Mouse (Mus musculus) inflammation-experienced regulatory T-cells, adult 6 months (primary cell): Measurements from ENCODE around the gene Mdm2. TPM values are rescaled to one million over a fixed set of nuclear protein-coding genes. Genes with fewer than 3 reads are reported as not detected.

Experiments used
- ATAC-seq: one replicate; pipeline ENCODE4 v1.8.0; 2017
- polyA plus RNA-seq, 3 experiments: library from polyadenylated mRNA; unstranded; fragments of 100-300 nt; shearing (Covaris generic); gene quantifications; one replicate each; pipeline ENCODE4 v1.2.1; 2017

The Mdm2 gene
- polyA plus RNA-seq, 3 experiments from 2014 or later: 42.1 to 88.6 (median 50.8) TPM

DNA sequence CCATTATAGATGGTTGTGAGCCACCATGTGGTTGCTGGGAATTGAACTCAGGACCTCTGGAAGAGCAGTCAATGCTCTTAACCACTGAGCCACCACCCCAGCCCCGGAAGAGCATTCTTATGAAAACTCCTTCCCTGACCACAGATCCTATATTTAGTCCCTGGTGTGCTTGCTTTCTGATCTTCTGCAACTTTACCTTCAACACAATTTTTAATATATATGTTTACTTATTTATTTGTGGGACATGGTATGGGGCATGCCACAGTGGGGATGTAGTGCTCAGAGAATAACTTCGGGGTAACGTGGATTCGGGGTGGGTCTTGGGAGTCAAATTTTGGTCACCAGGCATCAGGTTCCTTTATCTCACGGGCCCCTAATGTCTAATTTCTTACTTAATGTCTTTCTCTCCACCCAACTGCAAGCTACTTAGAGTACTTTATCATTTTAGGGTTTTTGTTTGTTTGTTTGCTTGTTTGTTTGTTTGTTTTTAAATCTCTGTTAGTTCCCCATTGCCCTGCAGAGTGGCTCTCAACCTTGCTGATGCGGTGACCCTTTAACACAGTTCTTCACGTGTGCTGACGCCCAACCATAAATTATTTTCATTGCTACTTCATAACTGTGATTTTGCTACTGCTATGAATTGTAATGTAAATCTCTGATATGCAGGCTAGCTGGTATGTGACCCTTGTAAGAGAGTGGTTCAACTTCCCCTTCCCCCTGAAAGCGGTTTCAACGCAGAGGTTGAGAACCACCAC lies 41.8 kb downstream of the Mdm2 start:
- ATAC-seq: no peak

DNA sequence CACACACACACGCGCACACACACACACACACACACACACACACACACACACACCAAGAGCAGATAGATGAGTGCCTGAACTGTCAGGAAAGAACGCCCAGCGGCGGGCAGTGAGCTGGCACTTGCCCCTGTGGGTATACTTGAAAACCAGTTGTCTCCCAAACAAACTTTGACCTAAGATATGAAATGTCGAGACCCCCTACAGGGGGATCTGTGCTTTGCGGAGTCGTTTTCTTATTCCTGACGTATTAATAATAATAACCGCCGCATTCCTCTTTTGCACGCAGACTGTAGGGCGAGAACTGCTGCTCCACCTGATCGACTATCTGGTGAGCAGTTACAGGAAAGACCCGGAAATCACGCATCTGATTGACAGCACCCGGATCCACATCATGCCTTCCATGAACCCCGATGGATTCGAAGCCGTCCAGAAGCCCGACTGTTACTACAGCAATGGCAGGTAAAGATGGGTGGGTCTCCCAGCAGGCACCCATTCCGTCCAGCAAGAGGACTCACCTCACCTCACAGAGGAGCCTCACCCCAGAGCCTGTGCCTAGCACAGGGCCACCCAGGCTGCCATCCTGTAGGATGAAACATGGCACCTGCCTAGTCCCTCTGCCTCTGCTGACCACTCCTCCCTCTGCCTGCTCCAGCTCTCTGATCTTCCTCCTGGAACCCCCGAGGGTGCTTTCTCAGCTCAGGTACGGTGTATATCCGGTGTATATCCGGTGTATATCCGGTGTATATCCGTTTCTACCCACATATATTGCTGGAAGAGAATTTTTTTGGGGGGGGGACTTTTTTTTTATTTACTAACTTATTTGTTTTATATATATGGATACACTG lies 42.7 kb downstream of the Mdm2 start:
- ATAC-seq: no peak

DNA sequence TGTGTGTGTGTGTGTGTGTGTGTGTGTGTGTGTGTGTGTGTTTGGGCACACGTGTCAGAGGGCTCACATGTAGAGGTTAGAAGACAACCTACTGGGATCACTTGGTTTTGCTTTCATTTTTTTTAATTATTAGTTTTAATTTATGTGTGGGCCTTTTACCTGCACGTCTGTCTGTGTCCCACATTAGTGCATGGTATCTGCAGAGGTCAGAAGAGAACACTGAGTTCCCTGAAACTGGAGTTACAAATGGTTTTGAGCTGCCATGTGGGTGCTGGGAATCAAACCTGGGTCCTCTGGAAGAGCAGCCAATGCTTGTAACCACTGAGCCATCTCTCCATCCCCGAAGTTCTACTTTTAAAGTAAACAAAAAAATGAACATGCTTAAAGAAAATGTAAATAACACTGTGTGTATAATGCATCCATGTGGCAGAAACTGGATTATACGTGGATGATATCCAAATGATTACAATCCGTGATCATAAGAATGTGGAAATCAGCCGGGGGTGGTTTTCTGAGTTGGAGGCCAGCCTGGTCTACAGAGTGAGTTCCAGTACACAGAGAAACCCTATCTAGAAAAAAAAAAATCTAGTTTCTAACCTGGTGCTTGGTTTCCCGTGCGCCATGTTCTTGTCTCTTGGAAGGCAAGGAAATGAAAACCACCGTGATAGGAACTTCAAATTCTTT lies 43.5 kb downstream of the Mdm2 start:
- no peak for ATAC-seq

DNA sequence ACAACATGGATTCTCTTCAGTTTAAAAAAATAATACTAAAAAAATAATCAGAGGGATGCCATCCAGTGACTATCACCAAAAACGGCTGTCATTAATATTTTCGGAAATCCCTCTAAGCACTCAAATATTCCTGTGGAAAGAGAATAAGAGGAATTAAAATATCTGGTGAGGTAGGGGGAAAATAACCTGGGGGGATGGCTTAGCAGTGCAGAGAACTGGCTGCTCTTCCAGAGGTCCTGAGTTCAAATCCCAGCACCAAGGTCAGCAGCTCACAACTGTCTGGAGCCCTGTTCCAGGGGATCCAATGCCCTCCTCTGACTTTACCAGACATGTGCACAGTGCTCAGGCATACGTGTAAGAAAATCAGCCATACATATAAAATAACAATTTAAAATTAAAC lies 44.2 kb downstream of the Mdm2 start:
- ATAC-seq: no peak

DNA sequence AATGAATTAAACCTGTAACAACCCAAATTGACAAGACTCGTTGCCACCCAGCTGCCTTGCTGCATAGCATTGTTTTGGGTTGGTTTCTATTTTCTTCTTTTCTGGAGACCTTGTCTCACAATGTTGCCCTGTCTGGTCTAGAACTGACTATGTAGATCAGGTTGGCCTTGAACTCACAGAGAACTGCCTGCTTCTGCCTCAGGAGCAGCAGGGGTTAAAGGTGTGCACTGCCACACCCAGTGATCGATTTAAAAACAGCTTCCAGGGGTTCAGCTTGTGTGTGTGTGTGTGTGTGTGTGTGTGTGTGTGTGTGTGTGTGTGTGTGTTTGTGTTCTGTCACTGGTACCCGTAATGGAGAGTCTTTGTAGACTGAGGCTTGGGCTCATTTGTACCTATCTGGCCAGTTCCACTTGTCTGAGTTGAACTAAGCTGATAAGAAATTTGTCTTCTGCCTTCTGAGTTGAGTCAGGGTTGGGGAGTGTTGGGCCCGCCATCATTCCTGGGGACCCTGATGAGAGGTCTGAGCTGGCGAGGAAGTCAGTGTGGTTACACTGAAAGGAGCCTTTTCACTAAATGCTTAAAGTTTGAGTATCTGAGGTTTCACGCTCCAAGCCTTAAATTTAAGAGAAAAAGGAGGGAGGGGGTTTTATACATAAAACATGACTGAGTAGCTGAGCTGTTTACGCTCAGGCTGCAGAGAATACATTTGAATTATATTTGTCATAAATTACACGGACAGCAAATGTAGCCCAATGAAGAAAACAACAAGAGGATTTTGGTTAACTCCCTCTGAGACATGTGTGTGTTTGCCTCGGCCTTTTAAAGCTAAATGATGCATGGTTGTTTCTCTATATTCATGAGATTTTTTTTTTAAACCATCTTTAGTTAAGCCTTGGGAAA lies 44.9 kb downstream of the Mdm2 start:
- no peak for ATAC-seq

DNA sequence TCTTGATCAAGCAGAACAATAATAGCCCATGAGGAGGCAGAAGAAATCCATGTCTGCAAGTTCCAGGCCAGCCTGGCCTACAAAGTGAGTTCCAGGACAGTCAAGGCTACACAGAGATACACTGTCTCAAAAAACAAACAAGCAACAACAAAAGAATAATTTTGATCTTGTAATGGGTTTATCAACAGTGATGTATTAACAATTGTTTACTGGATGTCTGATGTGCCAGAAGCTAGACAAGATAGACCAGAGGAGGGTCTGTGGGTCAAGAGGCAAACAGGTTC lies 45.7 kb downstream of the Mdm2 start:
- no peak for ATAC-seq

DNA sequence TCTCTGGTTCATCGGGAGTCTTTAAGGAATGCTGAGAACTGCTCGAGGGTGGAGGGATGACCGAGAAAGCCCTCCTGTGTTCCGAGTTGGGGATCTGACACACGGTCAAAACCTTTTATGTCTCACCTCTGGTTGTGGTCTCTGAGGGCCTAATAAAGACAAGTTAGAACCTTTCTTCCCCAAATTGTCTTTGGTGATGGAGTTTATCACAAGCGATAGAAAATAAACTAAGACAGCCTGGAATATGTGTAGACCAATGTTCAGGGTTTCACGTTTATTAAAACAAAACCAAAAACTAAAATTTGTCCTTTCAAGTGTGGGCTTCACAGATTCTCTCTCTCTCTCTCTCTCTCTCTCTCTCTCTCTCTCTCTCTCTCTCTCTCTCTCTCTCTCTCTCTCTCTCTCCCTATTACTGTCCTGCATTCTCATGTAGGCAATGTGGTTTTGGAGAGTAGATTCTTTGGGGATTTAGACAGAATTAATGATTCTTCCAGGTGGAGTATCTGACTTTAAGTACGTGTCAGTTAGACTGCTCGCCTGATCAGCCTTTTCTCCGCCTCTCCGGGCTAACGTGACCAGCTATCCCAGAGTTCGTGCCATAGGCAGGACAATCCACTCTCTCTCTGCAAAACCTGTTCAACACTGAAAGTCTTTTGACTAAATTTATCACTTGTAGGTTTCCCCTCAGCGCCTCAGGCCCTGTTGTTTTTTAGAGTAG lies 46.2 kb downstream of the Mdm2 start:
- ATAC-seq: no peak

DNA sequence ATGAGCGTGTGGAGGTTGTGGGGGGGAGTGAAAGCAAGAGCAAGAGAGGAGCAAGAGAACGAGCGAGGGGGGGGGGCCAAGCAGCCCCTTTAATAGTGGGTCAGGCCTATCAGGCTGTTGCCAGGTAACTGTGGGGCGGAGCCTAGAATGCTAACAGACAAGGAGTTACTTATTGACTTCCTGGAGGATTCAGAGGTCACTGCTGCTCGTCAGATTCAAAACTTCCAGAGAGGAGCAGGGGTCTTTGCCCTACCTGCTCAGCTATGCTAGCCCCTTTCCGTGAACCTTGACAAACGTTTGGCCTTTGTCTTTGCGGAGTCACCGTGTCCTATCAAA lies 46.7 kb downstream of the Mdm2 start:
- no peak for ATAC-seq

DNA sequence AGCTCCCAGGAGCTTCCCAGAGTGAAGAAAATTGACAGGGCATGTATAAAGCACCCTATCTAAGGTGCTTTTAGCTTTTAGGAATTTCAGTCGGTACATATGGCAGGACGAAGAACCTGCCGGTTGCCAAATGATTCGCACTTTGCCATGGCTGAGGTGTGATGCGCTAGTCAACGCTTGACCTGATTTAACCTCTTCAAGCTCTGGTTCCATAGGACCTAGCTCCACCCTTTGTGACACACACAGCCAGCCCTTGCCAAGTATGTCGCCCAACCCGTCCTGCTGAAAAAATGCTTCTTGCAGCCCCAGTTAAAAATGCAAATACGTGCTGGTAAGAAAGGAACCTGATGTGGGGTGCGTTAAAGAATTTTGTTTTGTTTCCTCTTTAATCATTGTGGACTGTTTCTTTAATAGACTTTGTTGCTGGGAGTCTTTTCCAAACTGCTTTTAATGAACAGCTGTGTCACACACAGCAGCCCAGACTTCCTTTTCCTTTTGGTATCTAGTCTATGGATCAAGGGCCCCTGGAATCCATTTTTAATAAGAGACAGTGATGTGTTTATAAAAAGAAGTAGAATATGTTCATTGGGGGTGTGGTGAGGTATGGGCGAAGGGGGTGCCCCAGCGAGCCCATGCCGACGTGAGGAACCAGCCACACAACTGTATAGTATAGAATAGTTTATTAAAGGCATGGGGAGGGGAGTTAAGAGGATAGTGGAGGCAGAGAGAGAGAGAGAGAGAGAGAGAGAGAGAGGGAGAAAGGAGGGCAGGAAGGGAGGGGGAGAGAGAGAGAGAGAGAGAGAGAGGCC lies 47.3 kb downstream of the Mdm2 start:
- no peak for ATAC-seq

DNA sequence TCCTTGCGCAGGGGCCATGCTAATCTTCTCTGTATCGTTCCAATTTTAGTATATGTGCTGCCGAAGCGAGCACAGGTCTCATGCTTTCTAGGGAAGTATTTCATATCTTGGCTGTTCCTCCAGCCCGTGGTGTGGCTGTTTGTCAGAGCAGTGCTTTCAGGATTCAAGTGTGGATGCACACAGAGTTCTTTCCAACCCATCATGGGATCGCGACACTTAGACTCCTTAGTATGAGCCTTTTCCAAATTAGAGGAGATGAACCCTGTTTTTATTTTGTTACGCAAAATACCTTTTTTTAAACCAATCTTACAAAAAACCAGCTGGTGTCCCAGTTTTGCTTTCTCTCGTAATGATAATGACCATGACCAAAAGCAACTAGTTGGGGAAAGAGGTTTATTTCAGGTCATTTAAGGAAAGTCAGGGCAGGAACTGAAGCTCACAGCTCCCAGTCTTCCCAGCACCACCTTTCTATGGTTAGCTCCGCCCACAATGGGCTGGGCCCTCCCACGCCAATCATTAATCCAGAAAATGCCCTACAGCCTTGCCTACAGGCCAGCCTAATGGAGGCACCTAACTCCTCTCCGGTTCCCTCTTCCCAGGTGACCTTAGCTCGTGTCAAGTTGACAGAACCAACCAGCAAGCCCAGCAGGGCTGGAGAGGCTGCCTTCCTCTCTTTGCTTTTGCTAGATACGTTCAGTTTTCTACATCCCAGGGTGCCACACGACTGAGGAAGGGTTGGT lies 48.1 kb downstream of the Mdm2 start:
- ATAC-seq: no peak

DNA sequence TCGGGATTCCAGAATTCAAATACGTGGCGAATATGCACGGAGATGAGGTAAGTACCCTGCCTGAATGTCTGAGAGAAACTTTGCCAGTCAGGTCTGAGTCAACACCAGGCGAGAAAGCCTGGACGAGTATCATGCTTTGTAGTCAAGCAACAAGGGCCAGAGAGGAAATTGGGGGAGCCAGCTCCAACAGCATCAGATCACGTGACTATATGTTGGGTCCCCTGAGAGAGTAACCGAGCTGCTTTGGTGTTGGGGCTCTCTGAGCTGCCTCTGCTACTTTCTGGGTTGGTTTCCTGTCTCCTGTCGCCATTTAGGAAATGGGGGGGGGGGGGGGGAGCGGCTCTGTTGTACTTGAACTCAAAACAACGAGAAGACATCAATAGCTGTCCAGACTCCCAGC lies 50.7 kb downstream of the Mdm2 start:
- ATAC-seq: peak; percentile 94

DNA sequence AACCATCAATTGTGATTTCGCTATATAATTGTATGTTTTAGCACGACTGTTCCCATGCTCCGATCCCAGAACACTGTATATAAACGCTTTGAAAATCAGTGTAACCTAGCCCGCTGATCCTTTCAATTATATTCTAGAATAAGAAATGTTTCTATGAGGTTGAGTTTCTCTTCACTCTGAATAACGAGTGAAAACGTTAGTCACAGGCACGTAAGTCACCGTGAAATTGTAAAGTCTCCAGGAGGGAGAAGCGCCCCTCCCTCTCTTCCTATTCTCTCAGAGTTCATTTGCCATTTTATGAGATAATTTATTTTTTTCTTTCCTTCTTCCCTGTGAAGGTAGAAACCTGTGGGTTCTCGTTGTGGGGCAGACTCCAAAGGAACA lies 51.1 kb downstream of the Mdm2 start:
- no peak for ATAC-seq

DNA sequence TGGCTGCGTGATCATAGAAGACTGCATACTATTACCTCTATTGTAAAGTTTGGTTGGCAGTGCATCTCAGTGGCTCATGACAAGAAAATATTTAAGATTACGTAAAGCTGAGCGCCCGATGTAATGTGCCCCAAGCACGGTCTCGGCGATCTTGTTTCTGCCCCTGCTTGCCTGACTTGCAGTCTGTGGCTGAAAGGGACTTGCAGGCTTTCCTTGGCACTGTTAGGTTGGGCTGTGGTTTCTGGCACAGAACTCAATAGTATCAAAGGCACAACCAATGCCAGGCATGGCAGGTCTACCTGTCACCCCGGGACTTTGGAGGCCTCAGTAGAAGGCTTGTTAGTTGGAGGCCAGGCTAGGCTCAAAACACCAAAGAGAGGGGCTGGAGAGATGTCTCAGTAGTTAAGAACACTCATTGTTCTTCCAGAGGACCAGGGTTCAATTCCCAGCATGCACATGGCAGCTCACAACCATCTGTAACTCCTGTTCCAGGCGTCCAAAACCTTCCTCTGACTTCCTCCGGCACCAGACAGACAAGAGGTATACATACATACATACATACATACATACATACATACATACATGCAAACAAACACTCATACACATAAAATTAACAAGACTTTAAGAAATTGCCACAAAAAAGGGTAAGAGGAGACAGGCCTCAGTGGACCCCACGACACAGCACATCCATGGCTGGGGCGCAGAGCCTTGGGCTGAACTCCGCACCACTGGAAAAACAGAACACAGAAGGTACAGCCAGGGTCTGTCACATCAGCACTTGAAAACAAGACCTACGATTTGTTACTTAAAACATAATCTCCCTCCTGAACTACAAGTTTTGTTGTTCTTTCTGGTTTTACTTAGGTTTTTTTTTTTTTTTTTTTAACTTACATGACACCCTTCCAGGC lies 51.8 kb downstream of the Mdm2 start:
- no peak for ATAC-seq

DNA sequence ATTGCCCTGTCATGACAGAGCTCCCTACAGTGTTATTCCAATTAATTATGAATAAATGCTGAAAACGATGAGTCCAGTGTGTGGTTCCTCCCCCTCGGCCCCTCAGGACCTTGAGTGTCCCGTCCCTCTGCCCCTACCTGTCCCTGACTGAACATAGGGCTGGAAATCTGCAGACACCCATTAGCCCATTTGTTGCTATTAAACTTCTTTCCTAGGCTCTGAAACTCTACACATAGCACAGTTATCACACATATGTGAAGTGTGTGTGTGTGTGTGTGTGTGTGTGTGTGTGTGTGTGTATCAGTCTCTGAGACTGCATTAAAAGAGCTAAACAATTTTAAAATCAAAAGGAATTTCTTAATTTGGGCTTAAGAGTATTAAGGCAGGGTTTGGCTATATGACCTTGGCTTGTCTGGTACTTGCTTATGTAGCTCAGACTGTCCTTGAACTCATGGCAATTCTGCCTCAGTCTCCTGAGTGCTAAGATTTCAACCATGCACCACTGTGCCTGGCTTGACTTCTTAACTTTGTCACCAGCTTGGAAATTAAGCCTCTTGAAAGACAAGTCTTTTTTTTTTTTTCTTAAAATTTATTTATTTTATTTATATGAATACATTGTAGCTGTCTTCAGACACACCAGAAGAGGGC lies 52.8 kb downstream of the Mdm2 start:
- ATAC-seq: no peak

DNA sequence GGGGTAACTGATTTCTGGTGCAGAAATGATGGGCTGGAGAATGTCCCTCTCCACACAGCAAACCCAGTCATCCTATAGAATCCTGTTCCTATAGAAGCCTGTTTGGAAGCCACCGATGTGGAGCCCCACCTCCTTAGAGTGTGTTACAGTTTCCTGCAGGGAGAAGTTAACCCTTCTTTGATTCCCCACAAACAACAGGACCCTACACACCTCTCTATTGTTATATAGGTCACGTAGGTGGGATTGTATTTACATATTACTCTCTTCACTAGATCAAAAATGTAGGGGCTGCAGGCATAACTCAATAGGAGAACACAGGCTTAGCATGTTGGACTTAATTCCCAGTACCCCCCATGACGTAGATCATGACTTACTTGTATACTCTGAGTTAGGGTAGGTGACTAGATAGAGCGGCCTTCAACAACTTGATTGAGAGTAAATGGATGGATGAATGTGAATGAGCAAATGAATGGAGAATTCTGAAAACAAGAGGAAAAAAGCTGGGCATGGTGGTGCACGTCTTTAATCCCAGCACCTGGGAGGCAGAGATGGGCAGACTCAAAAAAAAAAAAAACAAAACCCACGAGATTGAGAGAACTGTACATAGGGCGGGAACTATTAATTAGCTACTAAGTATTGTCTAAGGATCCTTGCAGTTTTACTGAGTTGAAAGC lies 53.4 kb downstream of the Mdm2 start:
- ATAC-seq: no peak

DNA sequence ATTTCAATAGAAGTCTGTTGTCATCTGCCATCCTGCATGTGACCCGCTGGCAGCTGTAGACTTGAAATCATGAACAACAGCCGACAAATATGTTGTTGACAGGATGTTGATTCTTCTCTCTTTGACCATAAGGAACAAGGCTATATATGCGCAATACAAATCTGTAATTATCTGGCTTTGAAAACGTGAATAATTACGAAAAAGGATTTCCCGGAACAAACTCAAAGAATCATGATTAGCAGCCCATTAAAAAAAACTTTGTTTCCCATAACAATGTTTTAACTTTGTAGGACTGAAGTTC lies 53.9 kb downstream of the Mdm2 start:
- no peak for ATAC-seq

DNA sequence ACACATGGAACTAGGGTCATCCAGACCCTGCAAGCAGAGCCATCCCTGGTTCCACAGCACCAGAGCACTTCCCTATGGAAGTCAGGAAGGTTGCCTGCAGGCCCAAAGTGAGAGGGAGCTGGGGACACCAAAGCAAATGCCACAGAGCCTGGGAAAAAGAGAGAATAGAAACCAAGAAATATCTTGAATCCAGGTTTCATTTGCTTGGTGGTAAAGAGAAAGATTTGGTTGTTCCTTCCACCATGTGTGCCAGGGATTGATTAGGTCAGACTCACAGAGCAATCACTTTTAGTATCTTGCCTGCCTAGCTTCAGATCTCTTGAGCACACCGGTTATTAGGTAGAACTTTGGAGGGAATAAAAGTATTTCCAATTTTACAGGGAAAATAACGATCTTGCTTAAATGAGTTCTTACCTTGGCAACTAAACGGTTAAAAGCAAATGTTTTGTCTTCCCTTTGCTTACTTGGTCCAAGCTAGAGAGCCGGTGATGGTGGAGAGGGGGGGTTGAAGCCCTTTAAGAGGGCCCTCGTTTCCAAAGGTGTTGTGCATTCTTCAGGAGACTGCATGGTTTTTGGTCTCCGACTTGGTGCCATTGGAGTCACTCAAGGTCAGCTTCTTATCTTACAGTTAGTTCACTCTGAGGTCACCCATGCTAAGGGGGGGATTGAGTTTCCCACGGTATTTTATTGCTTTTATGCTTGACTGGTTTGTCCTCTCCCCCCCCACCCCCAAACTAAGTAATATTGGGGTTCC lies 54.5 kb downstream of the Mdm2 start:
- no peak for ATAC-seq

DNA sequence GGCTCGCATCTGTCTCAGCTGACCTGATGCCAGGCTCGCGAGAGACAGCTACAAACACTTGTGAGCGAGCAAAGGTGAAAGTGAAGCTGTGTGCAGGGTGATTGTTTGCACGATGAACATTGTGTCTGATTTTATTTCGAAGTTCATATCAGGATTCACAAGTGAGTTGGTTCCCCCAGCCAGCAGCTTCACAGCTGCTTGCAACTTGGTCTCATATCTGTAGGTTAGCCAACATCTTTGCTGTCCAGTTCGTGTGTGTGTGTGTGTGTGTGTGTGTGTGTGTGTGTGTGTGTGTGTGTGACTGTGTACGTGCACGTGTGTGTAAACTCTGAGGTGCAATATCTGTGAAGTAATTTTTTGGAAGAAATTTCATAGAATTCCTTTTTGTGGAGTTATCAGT lies 55.1 kb downstream of the Mdm2 start:
- no peak for ATAC-seq
